Mouse (Mus musculus) heart, adult 10 weeks (tissue): ENCODE data around the gene Gm20814. TPM values are rescaled to one million over a fixed set of nuclear protein-coding genes. Genes with fewer than 3 reads are reported as not detected.

ENCODE experiments used
- polyA plus RNA-seq: library from polyadenylated mRNA; stranded (reverse); fragments of 350-450 nt; fragmentation: Illumina TruSeq; extraction: RNeasy Lipid Tissue Mini Kit (QIAGEN cat#74804); gene quantifications from one replicate; pipeline ENCODE4 v1.2.3, GENCODE M21; 2014; ENCODE audit warnings: low read depth, low replicate concordance

Gm20814 gene
- polyA plus RNA-seq, result not detected

DNA sequence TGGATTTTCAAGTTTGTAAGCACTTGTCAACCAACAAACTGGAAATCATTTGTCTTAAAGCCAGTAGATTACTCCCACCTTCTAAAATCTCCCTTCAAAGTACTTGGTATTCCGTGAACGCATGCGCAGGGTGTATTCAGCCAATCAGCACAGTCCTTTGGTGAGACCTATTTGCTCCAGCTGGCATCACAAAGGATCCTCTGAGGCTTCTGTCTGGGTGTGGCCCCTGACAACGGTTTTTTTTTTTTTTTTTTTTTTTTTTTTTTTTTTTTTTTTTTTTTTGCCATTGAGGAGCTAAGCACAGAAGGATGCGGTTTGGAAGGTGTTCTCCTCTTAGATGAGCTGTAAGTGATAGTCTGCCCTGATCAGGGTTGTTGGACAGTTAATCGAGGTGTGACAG is at the start of gene Gm20814:
TSS of gene Gm20814 (plus strand) at position 301 of the 400 bp plus-strand sequence.

